Mouse (Mus musculus): ENCODE measurements at regions not wholly inside any gene's neighbourhood (a gene's known extent, or its start where the extent isn't known, plus 50 kb on each side); places are given as distances from the start of the nearest gene placed in this dataset.

GRCm38 (mm10) chr9:41593998-41594397 lies 432.5 kb upstream of the Ubash3b start:
- no peak for DNase-seq (ENCODE audit: low read depth, low spot score)

GRCm38 (mm10) chr9:41592900-41593690 lies 431.6 kb upstream of the Ubash3b start:
- DNase-seq (ENCODE audit: low read depth, low spot score): no peak

DNA sequence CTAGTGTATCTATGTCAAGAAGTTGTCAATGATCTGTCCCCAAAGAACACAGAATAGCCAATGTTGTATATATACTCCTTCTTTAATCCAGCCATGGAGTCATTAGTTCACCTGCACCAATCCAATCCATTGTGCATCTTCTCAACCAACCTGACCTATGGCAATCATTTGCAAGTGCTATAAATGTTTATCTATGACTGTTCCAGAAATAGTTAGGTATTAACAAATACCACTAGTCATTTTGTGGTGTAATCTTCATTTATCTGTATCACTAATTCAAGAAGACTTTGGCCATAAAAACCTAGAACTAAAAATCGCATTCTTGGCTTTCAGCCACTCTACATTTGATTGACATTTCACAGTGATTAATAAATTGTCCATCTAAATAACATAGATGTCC lies 430.6 kb upstream of the Ubash3b start:
- DNase-seq (ENCODE audit: low read depth, low spot score): no peak

GRCm38 (mm10) chr9:41590164-41590563 lies 428.7 kb upstream of the Ubash3b start:
- no peak for DNase-seq (ENCODE audit: low read depth, low spot score)

GRCm38 (mm10) chr9:41588466-41589425 lies 427.2 kb upstream of the Ubash3b start:
- DNase-seq (ENCODE audit: low read depth, low spot score): no peak

GRCm38 (mm10) chr9:41587762-41588161 lies 426.3 kb upstream of the Ubash3b start:
- no peak for DNase-seq (ENCODE audit: low read depth, low spot score)

- no peak for DNase-seq (ENCODE audit: low read depth, low spot score)
Measured at GRCm38 (mm10) chr9:41586966-41587570, 425.6 kb upstream of the Ubash3b start.

DNA sequence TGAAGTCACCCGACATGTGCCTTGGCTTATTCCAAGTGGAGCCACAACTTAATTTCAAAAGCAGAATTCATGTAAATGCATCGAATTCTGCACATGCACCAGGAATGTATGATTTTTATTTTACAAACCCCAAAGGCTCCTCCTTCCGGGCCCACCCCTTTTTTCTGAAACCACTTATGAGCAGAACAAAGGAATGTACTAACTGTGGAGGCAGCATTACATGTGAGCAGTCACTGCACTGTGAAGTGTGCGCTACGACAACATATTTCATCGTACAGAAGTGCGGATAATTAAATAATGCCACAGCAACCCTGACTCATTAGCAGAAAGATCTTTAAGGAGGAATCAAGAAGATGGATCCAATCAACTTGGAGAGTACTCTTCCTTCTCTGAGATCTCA lies 424.8 kb upstream of the Ubash3b start:
- DNase-seq (ENCODE audit: low read depth, low spot score): no peak

DNA sequence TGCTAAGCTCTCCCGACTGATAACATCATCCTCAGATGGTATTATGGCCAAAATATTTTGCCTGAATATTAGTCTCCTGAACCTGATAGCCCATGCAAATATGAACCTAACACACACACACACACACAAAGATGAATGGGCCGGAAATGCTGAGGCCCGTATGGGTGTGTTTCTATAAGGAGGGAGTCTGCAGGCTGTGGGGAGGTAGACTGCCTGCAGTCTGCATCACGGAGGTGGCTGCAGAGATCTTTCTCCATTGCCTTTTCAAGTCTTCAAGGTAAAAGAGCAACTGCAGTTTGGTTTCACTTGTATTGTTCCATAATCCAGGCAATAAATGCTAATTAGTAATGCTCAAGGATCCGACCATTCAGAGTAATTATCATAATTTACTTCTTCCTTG lies 424.3 kb upstream of the Ubash3b start:
- DNase-seq (ENCODE audit: low read depth, low spot score): no peak

DNA sequence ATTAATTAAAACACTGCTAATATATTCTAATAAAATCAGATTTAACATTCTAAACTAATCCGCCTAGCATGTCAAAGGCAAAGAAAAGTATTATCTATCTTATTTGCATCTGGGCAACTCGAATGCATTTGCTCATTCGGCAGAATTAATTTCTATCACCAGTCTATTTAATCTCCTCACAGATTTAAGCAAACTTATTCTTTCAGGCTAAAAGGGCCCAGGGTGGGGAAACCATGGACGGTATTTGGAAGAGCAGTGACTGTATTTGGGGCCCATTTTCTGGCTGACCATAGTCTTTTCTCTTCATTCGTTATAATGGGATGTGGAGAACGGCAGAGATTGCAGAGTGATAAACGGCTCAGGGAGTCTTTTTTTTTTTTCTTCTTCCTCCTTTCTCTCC lies 423.5 kb upstream of the Ubash3b start:
- DNase-seq (ENCODE audit: low read depth, low spot score): no peak

DNA sequence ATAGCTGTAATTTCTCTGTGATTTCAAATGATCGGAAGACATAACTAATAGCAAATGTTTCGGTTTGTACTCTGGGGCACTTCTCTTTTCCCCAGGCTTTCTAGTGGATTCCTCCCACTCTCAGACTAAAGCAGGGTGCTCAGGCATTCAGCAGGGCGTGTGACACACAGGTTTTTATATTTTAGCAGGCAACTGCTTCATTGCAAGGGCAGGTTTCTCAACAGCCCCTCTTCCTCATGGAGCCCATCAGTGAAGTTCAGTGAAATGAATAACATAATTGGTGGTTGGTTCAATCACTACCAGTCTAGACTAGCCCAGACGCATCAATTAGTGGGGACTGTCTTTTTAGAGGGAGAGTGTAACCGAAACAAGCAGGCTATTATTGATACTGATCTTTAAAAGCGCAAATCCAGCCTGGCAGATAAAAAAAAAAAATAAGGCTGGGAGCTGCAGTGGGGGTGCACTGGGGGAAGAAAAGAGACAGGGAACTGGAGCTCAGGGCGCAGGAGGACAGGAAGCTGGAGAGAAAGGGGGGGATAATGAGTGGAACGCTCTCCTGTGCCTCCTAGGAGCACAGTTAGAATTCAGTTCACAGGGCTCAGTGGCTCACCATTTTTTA lies 422.3 kb upstream of the Ubash3b start:
- no peak for DNase-seq (ENCODE audit: low read depth, low spot score)

DNA sequence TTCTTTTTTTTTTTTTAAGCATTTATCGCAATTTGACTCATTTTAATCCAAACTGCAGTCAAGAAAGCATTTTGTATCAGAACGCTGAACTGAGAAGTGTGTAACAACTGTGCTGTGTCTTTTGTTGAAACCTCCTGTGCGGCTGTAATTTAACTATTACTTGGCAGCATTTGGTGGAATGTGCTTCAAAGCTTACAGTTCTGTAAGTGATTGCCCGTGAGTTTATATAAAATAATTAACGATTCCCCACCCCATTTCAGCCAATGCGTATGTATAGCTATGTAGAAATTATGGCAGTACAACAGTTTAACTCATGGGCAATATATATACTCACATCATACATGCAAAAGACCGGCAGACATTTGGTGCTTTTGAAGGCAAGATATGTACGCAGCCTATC lies 421.8 kb upstream of the Ubash3b start:
- DNase-seq (ENCODE audit: low read depth, low spot score): no peak

GRCm38 (mm10) chr9:41582711-41583236 lies 421.3 kb upstream of the Ubash3b start:
- DNase-seq (ENCODE audit: low read depth, low spot score): no peak

DNA sequence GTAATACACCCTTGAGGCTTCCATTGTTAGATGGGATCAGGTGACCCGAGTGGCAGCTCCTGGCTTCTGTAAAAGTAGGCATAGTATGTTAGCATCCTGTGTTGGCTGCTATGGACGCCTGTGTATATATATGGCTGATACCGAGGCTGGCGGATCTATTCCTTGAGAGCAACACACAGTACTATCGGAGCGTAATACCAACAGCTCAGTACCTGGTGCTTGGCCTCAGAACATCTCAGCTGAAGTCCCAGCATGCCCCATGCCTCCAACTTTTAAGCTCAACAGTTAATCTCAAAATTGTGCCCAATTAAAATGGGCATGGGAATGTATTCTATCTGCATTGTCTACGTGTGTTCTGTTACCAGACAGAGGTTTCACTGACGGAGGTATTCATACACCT lies 420.7 kb upstream of the Ubash3b start:
- DNase-seq (ENCODE audit: low read depth, low spot score): no peak

DNA sequence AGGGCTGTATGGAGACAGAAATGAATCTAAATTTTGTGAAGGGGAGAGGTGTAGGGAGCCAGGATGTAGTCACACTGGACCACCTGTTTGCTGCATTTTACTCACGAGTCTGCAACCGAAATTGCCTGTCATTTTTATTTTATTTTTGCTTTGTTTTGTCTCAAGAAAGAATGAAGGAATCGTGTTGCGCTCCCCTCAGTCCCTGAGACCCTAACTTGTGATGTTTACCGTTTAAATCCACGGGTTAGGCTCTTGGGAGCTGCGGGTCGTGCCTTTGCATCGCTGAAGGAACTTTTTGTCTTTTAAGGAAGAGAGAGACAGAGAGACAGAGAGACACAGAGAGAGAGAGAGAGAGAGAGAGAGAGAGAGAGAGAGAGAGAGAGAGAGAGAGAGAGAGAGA lies 420.2 kb upstream of the Ubash3b start:
- DNase-seq (ENCODE audit: low read depth, low spot score): no peak

DNA sequence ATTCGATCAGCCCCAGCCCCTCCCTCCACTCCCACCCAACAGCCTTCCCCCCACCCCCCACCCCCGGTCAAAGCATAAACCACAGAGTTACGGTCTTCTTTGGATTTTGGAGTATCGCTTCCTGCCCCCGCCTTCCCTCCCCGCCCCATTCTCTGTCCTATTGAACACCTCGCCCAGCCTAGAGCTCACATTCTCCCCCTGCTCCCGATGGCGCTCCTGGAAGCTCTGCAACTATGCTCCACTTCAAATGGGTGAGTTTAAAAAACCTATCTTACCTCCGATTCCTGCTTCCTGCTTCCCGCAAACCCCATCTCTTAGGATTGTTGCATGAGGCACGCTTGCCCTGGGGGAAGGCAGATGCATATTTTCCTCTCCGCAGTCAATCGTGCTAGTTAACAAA lies 419.7 kb upstream of the Ubash3b start:
- DNase-seq (ENCODE audit: low read depth, low spot score): no peak

GRCm38 (mm10) chr9:41580611-41581041 lies 419.1 kb upstream of the Ubash3b start:
- no peak for DNase-seq (ENCODE audit: low read depth, low spot score)

DNA sequence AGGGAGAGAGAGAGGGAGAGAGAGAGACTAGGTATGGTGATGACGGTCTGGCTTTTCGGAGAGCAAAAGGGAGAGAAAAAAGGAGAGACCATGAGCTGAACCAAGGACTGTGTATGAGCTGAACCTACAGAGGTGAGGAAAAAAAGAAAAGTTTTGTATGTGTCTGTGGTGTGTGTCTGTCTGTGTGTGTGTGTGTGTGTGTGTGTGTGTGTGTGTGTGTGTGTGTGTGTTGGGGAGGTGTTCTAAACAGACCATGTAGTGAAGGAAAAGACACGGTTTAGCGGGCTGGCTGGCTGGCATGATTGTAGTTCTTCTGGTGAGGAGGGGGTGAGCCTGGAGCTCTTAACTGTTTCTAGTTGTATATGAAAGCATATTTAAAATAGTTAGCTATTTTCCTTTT lies 418.6 kb upstream of the Ubash3b start:
- no peak for DNase-seq (ENCODE audit: low read depth, low spot score)

GRCm38 (mm10) chr9:41579107-41580014 lies 417.9 kb upstream of the Ubash3b start:
- peak; percentile 37 for DNase-seq (ENCODE audit: low read depth, low spot score)
